In the genomic region with DNA sequence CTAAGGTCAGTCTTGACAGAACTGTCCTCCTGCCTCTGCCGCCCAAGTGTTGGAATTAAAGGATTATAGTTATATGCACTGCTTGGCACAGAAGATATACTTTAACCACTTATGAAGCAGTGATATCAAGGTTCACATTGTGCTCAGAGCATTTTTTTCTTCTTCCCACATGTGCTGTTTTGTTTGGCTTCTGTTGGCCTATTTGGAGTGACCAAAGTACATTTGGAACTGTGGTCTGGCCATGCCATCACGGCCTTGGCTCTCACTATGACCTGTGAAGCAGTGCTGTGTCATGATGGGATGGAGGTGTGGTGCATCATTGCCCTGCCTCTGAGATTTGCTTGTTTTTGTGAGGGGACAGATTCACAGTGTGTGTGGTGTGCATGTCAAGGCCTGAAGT, we compare ENCODE assay signal across 12 mouse cellular contexts. TPM values are rescaled to one million over a fixed set of nuclear protein-coding genes. Genes with fewer than 3 reads are reported as not detected.
A peak's percentile ranks its signal among the peaks of the same experiment; 100 is the strongest.
DNase-seq lines count a peak whose midpoint lies in the region; ATAC-seq lines count a peak whose summit lies in the region.
"Had no signal": no experiment of that assay in that cellular context is flagged by ENCODE, and none has a peak within 500 bp of the region (broad histone marks: within the 10 kb centered on the region; RNA-seq: fewer than 3 reads in every experiment).

No protein-coding gene starts in this region.

- H3K27me3 ChIP-seq in forebrain, embryonic 10.5 days (ENCODE audit: poor library complexity, severe bottlenecking) = 0 out of 2 replicates have a peak, but pooled peaks cover 3% of the 10 kb centered on the region
- H3K27me3 ChIP-seq in forebrain, embryonic 11.5 days (ENCODE audit: control insufficient read depth, insufficient read depth, low read length) = no peaks in the 10 kb centered on the region
- H3K27me3 ChIP-seq in intestine, embryonic 15.5 days (replicated peaks) = no peaks in the 10 kb centered on the region
- H3K27me3 ChIP-seq in intestine, embryonic 16.5 days (replicated peaks; ENCODE audit: control insufficient read depth, insufficient read depth, low read length) = no peaks in the 10 kb centered on the region

- H3K4me1 ChIP-seq in forebrain, embryonic 10.5 days = peaks cover 13% of the 10 kb centered on the region
- no peaks in the 10 kb centered on the region for H3K4me1 ChIP-seq in forebrain, embryonic 11.5 days (replicated peaks; ENCODE audit: control insufficient read depth, insufficient read depth, low read length)
- no peaks in the 10 kb centered on the region for H3K4me1 ChIP-seq in intestine, embryonic 15.5 days (replicated peaks)
- H3K4me1 ChIP-seq in intestine, embryonic 16.5 days (ENCODE audit: control insufficient read depth, insufficient read depth, low read length) = no peaks in the 10 kb centered on the region

- no peak overlapping the region for H3K9ac ChIP-seq in forebrain, embryonic 11.5 days (ENCODE audit: low read length)
- H3K9ac ChIP-seq in intestine, embryonic 15.5 days = no peak overlapping the region
- H3K9ac ChIP-seq in intestine, embryonic 16.5 days (ENCODE audit: low read depth, low read length) = no peak overlapping the region
- H3K9ac ChIP-seq: hindbrain, embryonic 14.5 days had no signal

- no peak overlapping the region for H3K4me3 ChIP-seq in forebrain, embryonic 10.5 days
- no peak overlapping the region for H3K4me3 ChIP-seq in forebrain, embryonic 11.5 days (ENCODE audit: low read depth, low read length)
- no peak overlapping the region for H3K4me3 ChIP-seq in intestine, embryonic 15.5 days (replicated peaks)
- H3K4me3 ChIP-seq in intestine, embryonic 16.5 days (ENCODE audit: low read length) = no peak overlapping the region

- no peak overlapping the region for H3K27ac ChIP-seq in forebrain, embryonic 10.5 days
- H3K27ac ChIP-seq in forebrain, embryonic 11.5 days (ENCODE audit: low read depth, low read length) = no peak overlapping the region
- no peak overlapping the region for H3K27ac ChIP-seq in intestine, embryonic 15.5 days
- H3K27ac ChIP-seq in intestine, embryonic 16.5 days (ENCODE audit: low read length) = no peak overlapping the region
- H3K27ac ChIP-seq: hindbrain, embryonic 14.5 days had no signal

- no peak overlapping the region for H3K4me2 ChIP-seq in forebrain, embryonic 11.5 days (ENCODE audit: low read depth, low read length, severe bottlenecking)
- H3K4me2 ChIP-seq in intestine, embryonic 15.5 days (replicated peaks) = no peak overlapping the region
- H3K4me2 ChIP-seq in intestine, embryonic 16.5 days (ENCODE audit: low read depth, low read length) = no peak overlapping the region
- H3K4me2 ChIP-seq: hindbrain, embryonic 14.5 days had no signal

- DNase-seq in forebrain, embryonic 10.5 days (ENCODE audit: extremely low spot score, low spot score) = peak; percentile 14
- DNase-seq in forebrain, embryonic 11.5 days (ENCODE audit: low spot score) = no peak
- DNase-seq in 3T3-L1 (ENCODE audit: low read depth, low spot score) = peak; percentile 19
- DNase-seq in kidney, postnatal 14 days = peak; percentile 42
- no peak for DNase-seq in embryo, embryonic 10.5 days (ENCODE audit: low spot score)
- DNase-seq in adrenal gland, adult (ENCODE audit: inconsistent age in 2 of 2, low spot score in 1 of 2) = no peak
- DNase-seq: cerebellum, adult 2 months; embryo, embryonic 11 days; layer of hippocampus, adult 9-11 months had no signal

- peaks cover 44% of the 10 kb centered on the region for H3K36me3 ChIP-seq in forebrain, embryonic 10.5 days (replicated peaks)
- no peaks in the 10 kb centered on the region for H3K36me3 ChIP-seq in forebrain, embryonic 11.5 days (ENCODE audit: control insufficient read depth, insufficient read depth, low read length)
- no peaks in the 10 kb centered on the region for H3K36me3 ChIP-seq in intestine, embryonic 15.5 days
- peaks cover 4% of the 10 kb centered on the region; the same call in 1 of the 2 replicates for H3K36me3 ChIP-seq in intestine, embryonic 16.5 days (ENCODE audit: control insufficient read depth, insufficient read depth, low read length)

- no peak for ATAC-seq in forebrain, embryonic 11.5 days (replicated peaks; ENCODE audit: low FRiP score)
- peak; percentile 12; the same call in 1 of the 2 replicates for ATAC-seq in intestine, embryonic 15.5 days
- no peak; the same call in 1 of the 2 replicates for ATAC-seq in intestine, embryonic 16.5 days

- H3K9me3 ChIP-seq in forebrain, embryonic 10.5 days = no peaks in the 10 kb centered on the region
- no peaks in the 10 kb centered on the region for H3K9me3 ChIP-seq in forebrain, embryonic 11.5 days (ENCODE audit: control insufficient read depth, low read length)
- H3K9me3 ChIP-seq in intestine, embryonic 15.5 days = no peaks in the 10 kb centered on the region
- H3K9me3 ChIP-seq in intestine, embryonic 16.5 days (ENCODE audit: control insufficient read depth, low read length) = no peaks in the 10 kb centered on the region

- 95% methylated on average over 2 of the region's 2 CpGs for WGBS in forebrain, embryonic 10.5 days
- 92% methylated on average over 2 of the region's 2 CpGs for WGBS in forebrain, embryonic 11.5 days
- 88% methylated on average over 2 of the region's 2 CpGs for WGBS in intestine, embryonic 15.5 days
- WGBS in intestine, embryonic 16.5 days = 86% methylated on average over 2 of the region's 2 CpGs

RNA-seq across cellular contexts. Expression of gene Ddc, which starts 30.6 kb away (rescaled TPM):
- polyA plus RNA-seq in forebrain, embryonic 10.5 days (2016; fragmentation: Nextera tagmentation; extraction: Ambion mirVana) = 5.1 and 6.0 TPM in 2 replicates
- polyA plus RNA-seq in forebrain, embryonic 11.5 days (2014; fragmentation: Nextera tagmentation; extraction: Ambion mirVana) = 6.8 and 8.7 TPM in 2 replicates
- polyA plus RNA-seq in intestine, embryonic 15.5 days (2015; fragmentation: Nextera tagmentation; extraction: Ambion mirVana) = 46.3 and 52.2 TPM in 2 replicates
- 44.0 and 44.7 TPM in 2 replicates for polyA plus RNA-seq in intestine, embryonic 16.5 days (2015; fragmentation: Nextera tagmentation; extraction: Ambion mirVana)

Comparison
In these comparisons a context has a peak if more than half of its experiments do, and no peak if none do; other contexts are left out.
1. DNase-seq: peak in forebrain, embryonic 10.5 days (single experiment), 3T3-L1 (single experiment) and kidney, postnatal 14 days (single experiment); none in forebrain, embryonic 11.5 days (single experiment), embryo, embryonic 10.5 days (single experiment) and adrenal gland, adult (0 of 2).